Mouse (Mus musculus) hindbrain, embryonic 14.5 days (tissue): ENCODE measurements around the gene Eepd1. TPM values are rescaled to one million over a fixed set of nuclear protein-coding genes. Genes with fewer than 3 reads are reported as not detected.

Source experiments
- ATAC-seq: fragments of 200-750 bp; cut with Nextera tagmentation; 2 replicates; pipeline ENCODE4 v1.8.0; 2017; ENCODE audit warnings: moderate number of reproducible peaks, mild to moderate bottlenecking, moderate TSS enrichment, moderate library complexity; ENCODE audit not compliant: low FRiP score
- DNase-seq: peaks from one replicate; pipeline ENCODE4 v3.0.0-alpha.2; 2015; ENCODE audit warnings: low spot score
- H3K27ac ChIP-seq: fragments of 300-500 bp; sonication (generic); 2 replicates; pipeline ENCODE4 v1.5.1; 2014; ENCODE audit warnings: mild to moderate bottlenecking, moderate library complexity
- H3K27me3 ChIP-seq: fragments of 300-500 bp; sonication (generic); 2 replicates; pipeline ENCODE4 v1.6.1; 2014; ENCODE audit warnings: mild to moderate bottlenecking, low read length, mixed read lengths; ENCODE audit not compliant: control insufficient read depth, insufficient read depth
- H3K36me3 ChIP-seq: fragments of 300-500 bp; sonication (generic); replicated peaks from 2 replicates; pipeline ENCODE4 v1.6.1; 2014; ENCODE audit not compliant: control insufficient read depth, insufficient read depth
- H3K4me1 ChIP-seq: fragments of 300-500 bp; sonication (generic); replicated peaks from 2 replicates; pipeline ENCODE4 v1.6.1; 2014; ENCODE audit warnings: antibody characterized with exemption, low read length, mixed read lengths; ENCODE audit not compliant: control insufficient read depth, insufficient read depth
- H3K4me2 ChIP-seq: fragments of 300-500 bp; sonication (generic); replicated peaks from 2 replicates; pipeline ENCODE4 v1.6.1; 2014; ENCODE audit warnings: mild to moderate bottlenecking, moderate library complexity
- H3K4me3 ChIP-seq: fragments of 300-500 bp; sonication (generic); replicated peaks from 2 replicates; pipeline ENCODE4 v1.5.1; 2014; ENCODE audit warnings: mild to moderate bottlenecking, low read length
- H3K9ac ChIP-seq: fragments of 300-500 bp; sonication (generic); 2 replicates; pipeline ENCODE4 v1.6.1; 2014
- H3K9me3 ChIP-seq: fragments of 300-500 bp; sonication (generic); 2 replicates; pipeline ENCODE4 v1.6.1; 2016; ENCODE audit warnings: low read length; ENCODE audit not compliant: control insufficient read depth
- WGBS: fragments of 180-500 bp; shearing (Covaris S2); extraction: QIAGEN DNeasy Blood & Tissue Kit; methylation state at CpG from one replicate; pipeline ENCODE4 v1.1.7; 2014; 5-methylcytosine and 5-hydroxymethylcytosine counted together
- polyA plus RNA-seq: library from polyadenylated mRNA; unstranded; fragments of >200 nt; fragmentation: Nextera tagmentation; extraction: Ambion mirVana; gene quantifications from 2 replicates; pipeline ENCODE4 v1.2.1, GENCODE M21; 2014

Eepd1 gene
- polyA plus RNA-seq, 1 experiment from 2014 or later = 8.8 TPM

DNA sequence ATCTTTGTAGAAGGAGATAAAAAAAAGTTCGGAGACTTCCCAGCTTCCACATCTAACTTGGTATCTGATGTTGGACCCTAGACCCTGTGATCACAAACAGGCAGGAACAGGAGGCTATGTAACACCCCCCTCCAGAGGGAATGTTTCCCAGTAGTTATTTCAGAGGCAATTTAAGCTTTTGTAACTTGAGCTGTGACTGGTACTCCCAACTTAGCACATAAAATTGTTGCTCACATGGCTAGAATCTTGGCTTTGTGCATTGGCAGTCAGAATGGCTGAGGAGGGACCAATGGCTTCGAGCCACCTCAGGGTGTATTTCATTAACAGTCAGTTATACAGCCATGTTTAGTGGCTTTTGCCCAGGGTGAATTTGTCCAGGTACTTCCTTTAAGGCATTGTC, 63.9 kb downstream of the Eepd1 start:
- Histone ChIP-seq H3K9ac (no peak overlapping the region), H3K27me3 (no peaks in the 10 kb centered on the region), H3K4me1 (no peaks in the 10 kb centered on the region), H3K27ac (no peak overlapping the region), H3K4me2 (no peak overlapping the region), H3K9me3 (no peaks in the 10 kb centered on the region), H3K36me3 (no peaks in the 10 kb centered on the region), H3K4me3 (no peak overlapping the region)
- 92% methylated on average over 2 of the region's 2 CpGs for WGBS
- ATAC-seq (no peak), DNase-seq (no peak)

DNA sequence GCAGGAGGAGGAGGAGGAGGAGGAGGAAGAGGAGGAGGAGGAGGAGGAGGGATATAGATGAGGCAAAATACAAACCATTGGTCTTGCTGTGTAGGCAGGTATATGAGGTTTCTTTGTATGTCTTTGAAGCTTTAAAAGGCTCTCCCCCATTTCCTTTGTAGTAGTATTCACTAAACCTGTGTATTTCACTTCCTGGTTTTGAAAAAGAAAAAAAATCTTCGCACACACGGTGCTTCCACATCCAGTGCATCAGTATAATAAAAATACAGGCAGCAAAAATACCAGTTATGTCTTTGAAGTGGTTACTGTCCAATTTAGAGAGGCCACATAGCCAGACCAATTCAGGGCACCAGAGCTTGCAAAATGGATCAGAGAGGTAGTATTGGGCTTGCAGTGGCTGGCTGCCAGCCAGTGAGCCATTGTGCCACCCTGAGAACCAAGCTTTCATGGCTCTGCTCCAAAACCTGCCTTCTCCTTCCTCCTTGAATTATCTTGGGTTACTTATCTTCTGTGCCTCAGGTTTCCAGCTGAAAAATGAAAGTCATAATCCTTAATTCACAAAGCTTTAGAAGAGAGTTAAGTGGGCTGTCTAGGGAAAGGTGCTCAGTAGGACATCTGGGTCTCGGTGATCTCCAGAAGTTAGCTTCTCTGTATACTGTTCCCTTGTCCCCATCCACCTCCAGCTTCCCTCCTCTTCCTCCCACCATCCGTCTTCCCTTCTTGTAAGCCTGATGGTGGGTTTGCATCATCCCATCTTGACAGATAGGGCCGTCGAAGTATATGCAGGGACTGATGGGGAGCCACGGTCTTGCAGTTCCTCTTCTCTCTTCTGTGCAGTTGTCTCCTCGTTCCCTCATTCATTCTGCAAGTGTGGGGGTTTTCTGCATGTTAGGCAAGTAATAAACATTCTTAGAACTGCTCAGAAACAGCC, 68.0 kb downstream of the Eepd1 start:
- no peaks in the 10 kb centered on the region for H3K9me3 ChIP-seq
- H3K27me3 ChIP-seq = no peaks in the 10 kb centered on the region
- H3K4me2 ChIP-seq = no peak overlapping the region
- no peaks in the 10 kb centered on the region for H3K36me3 ChIP-seq
- no peak overlapping the region for H3K27ac ChIP-seq
- DNase-seq = no peak
- H3K4me3 ChIP-seq = no peak overlapping the region
- H3K9ac ChIP-seq = no peak overlapping the region
- no peaks in the 10 kb centered on the region for H3K4me1 ChIP-seq
- 90% methylated on average over 8 of the region's 8 CpGs for WGBS
- no peak for ATAC-seq

DNA sequence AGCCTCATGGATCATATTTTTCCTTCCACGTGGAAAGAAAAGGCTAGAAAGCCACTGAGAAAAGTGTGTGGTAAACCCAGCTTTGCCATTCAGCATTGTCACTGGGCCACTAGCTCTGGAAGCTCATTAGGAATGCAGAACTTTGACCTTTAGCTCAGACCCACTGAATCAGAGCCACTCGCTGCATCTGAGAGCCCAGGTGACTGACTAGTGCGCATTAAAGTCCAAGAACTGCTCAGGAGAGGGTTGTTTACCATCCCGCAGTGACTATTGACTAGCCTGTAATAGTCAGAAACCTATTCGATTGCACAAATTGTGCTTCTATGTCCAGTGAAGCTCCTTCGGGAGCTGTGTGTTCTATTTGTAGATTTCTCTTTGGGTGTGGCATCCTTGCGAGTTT, 68.8 kb downstream of the Eepd1 start:
- ATAC-seq = no peak
- Histone ChIP-seq H3K4me2 (no peak overlapping the region), H3K36me3 (no peaks in the 10 kb centered on the region), H3K9me3 (no peaks in the 10 kb centered on the region), H3K27ac (no peak overlapping the region), H3K9ac (no peak overlapping the region), H3K27me3 (no peaks in the 10 kb centered on the region), H3K4me3 (no peak overlapping the region), H3K4me1 (no peaks in the 10 kb centered on the region)
- DNase-seq = no peak
- WGBS = 87% methylated on average over 7 of the region's 7 CpGs

DNA sequence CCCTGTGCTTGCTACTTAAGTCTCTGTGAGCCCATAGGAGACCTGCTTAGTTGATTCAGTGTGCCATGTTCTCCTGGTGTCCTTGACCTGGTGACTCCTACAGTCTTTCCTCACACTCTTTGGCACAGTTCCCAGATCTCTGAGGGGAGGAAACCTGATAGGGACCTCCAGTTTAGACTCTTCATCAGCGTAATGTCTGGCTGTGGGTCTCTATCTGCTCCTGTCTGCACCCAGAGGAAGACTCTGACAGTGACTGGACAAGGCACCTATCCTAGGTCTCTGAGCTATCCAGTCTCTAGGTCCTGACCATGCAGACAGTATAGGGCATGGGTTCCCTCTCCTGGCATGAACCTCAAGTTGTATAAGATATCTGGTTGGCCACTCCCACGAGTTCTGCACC, 71.2 kb downstream of the Eepd1 start:
- H3K27ac ChIP-seq = no peak overlapping the region
- no peak overlapping the region for H3K4me3 ChIP-seq
- no peaks in the 10 kb centered on the region for H3K4me1 ChIP-seq
- no peaks in the 10 kb centered on the region for H3K9me3 ChIP-seq
- 79% methylated on average over 2 of the region's 2 CpGs for WGBS
- no peaks in the 10 kb centered on the region for H3K27me3 ChIP-seq
- no peak for ATAC-seq
- H3K4me2 ChIP-seq = no peak overlapping the region
- no peak overlapping the region for H3K9ac ChIP-seq
- no peaks in the 10 kb centered on the region for H3K36me3 ChIP-seq
- DNase-seq = no peak

DNA sequence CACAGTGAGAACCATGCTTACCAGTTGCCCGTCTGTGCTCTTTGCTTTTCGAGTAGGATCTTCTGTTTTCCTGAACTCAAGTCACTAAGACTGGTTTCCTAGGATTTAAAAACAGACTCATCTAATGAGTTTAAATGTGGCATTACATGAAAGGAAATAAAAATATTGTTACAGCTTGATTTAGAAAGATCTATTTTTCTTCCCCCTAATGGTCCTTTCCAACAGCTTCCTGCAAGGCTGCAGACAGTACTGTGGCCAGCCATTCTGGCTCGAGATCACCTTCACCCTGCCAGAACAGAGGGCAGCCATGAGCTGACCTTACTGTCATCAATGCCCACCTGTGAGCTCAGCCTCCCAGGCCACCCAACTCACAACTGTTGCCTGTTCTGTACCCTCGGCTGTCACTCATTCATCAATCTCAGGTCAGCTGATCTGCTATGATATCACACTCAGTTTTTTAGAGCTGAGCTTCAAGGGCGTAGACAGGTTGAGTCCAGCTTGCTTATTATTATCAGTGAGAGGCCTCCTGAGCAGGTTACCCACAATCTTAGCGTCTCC, 73.0 kb downstream of the Eepd1 start:
- Histone ChIP-seq H3K4me2 (no peak overlapping the region), H3K27ac (no peak overlapping the region), H3K36me3 (no peaks in the 10 kb centered on the region), H3K4me1 (no peaks in the 10 kb centered on the region), H3K27me3 (no peaks in the 10 kb centered on the region), H3K4me3 (no peak overlapping the region), H3K9ac (no peak overlapping the region), H3K9me3 (no peaks in the 10 kb centered on the region)
- no peak for DNase-seq
- no peak for ATAC-seq
- WGBS = 86% methylated on average over 6 of the region's 6 CpGs

DNA sequence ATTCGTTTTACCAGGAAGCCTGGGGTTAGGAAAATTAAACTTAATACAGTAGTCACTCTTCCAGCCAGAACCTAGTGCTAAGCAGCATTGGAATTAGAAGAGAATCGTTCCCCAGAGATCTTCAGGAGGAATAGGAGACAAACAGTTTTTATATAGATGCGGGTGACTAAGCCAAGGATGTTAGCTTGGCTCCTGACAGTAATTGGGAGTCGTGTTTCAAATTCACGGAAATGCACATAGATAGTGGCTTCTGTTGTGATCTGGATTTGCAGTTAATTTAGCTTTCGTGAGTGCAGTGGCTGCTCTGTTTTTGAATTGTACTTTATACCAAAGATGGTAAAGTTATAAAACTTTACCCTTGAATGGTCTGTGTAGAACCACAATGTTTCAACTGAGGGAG, 73.9 kb downstream of the Eepd1 start:
- 79% methylated on average over 6 of the region's 6 CpGs for WGBS
- H3K4me2 ChIP-seq = no peak overlapping the region
- no peaks in the 10 kb centered on the region for H3K9me3 ChIP-seq

DNA sequence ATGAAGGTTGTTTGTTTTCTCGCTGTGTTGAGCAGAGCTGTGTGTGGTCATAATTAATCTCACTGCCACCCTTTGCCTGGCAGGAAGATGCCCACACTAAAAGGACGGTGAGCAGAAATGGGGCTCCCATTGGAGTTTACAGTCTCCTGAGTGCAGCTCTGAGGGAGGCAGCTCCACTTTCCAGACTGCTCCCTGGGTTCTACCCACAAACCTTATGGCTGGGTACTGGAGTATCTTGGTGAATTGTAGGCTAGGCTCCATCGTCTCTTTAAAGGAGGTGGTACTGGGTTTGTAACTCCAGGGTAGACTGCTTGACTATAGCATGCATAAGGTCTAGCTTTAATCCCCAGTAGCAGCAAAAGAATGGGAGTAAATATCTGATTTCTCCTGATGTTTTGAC, 74.7 kb downstream of the Eepd1 start:
- Histone ChIP-seq H3K9ac (no peak overlapping the region), H3K9me3 (no peaks in the 10 kb centered on the region), H3K27ac (no peak overlapping the region), H3K4me3 (no peak overlapping the region), H3K4me1 (no peaks in the 10 kb centered on the region), H3K27me3 (no peaks in the 10 kb centered on the region), H3K36me3 (no peaks in the 10 kb centered on the region), H3K4me2 (no peak overlapping the region)
- no peak for ATAC-seq
- DNase-seq = no peak
- WGBS = 81% methylated on average over 3 of the region's 3 CpGs

More for the DNA sequence above, 73.9 kb downstream of the Eepd1 start:
- H3K9ac ChIP-seq = no peak overlapping the region
- H3K4me3 ChIP-seq = no peak overlapping the region
- H3K4me1 ChIP-seq = no peaks in the 10 kb centered on the region
- no peak overlapping the region for H3K27ac ChIP-seq
- no peaks in the 10 kb centered on the region for H3K36me3 ChIP-seq
- no peak for ATAC-seq
- DNase-seq = no peak
- no peaks in the 10 kb centered on the region for H3K27me3 ChIP-seq

DNA sequence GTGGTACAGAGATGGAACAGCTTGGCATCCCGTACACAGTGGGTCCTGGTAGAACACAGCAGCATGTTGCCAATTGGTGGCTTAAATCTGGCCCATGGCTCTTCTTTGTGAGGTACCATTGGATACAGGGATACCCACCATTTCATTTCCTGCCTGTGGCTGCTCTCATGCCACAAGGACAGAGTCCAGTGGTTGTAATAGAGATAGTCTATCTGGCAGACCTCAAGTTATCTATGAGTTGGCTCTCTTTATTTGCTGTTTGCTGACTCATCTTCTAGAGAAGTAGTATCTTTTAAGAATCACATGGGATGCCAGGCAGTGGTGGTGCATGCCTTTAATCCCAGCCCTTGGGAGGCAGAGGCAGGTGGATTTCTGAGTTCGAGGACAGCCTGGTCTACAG, 76.0 kb downstream of the Eepd1 start:
- Histone ChIP-seq H3K9ac (no peak overlapping the region), H3K4me1 (no peaks in the 10 kb centered on the region), H3K9me3 (no peaks in the 10 kb centered on the region), H3K27me3 (no peaks in the 10 kb centered on the region), H3K4me3 (no peak overlapping the region), H3K27ac (no peak overlapping the region), H3K36me3 (no peaks in the 10 kb centered on the region), H3K4me2 (no peak overlapping the region)
- DNase-seq (no peak), ATAC-seq (no peak)
- WGBS = 93% methylated on average over 2 of the region's 2 CpGs

DNA sequence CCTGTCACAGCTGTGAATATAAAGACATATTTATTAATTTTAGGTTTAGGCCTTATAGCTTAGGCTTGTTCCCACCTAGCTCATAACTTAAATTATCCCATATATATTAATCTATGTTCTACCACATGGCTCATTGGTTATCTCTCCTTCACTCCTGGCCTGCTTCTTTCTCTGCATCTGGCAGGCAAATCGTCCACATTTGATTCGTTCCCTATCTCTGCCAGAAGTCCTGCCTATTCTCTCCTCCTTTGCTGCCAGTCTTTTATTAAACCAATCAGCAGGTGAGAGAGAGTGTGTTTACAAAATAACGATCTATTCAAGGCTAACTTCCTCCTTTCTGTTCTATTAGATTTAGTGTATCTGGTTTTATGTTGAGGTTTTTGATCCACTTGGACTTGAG, 77.5 kb downstream of the Eepd1 start:
- no peak overlapping the region for H3K9ac ChIP-seq
- H3K4me2 ChIP-seq = no peak overlapping the region
- no peaks in the 10 kb centered on the region for H3K27me3 ChIP-seq
- H3K4me3 ChIP-seq = no peak overlapping the region
- no peaks in the 10 kb centered on the region for H3K36me3 ChIP-seq
- WGBS = 86% methylated on average over 3 of the region's 3 CpGs
- no peak for DNase-seq
- ATAC-seq = no peak
- H3K9me3 ChIP-seq = peaks cover 4% of the 10 kb centered on the region; the same call in 1 of the 2 replicates
- H3K27ac ChIP-seq = no peak overlapping the region
- H3K4me1 ChIP-seq = no peaks in the 10 kb centered on the region
